In the genomic region with DNA sequence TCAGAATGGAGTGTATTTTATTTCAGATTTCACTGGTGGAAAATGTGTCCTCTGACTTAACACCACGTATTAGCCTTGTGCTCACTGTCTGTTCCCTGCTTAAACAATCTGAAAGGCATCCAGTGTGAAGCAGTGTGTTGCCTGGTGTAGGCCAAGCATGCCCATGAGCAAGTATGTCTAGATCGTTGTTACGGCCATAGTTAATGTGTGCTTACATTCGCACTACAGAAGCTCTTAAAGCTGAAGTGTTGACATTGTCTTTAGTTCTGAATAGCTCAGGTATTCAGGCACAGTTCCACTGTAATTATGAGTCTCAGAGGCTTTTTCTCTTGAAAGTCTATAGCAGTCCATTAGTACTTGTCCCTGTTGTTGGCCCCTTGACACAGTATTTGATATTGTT, we compare ENCODE assay signal across 27 mouse cellular contexts. TPM values are rescaled to one million over a fixed set of nuclear protein-coding genes. Genes with fewer than 3 reads are reported as not detected.
DNase-seq lines count a peak whose midpoint lies in the region; ATAC-seq and TF ChIP-seq lines count a peak whose summit lies in the region.
"Had no signal": no experiment of that assay in that cellular context is flagged by ENCODE, and none has a peak within 500 bp of the region (broad histone marks: within the 10 kb centered on the region; RNA-seq: fewer than 3 reads in every experiment).

No protein-coding gene starts in this region.

- TF ChIP-seq POLR2A in brain, embryonic 14.5 days (IDR thresholded peaks at IDR 0.05; ENCODE audit: borderline replicate concordance, extremely low read depth, insufficient read depth, insufficient read length, poor library complexity, severe bottlenecking), result no peak

- H3K27me3 ChIP-seq in lung, embryonic 14.5 days (ENCODE audit: insufficient read depth, low read length), result no peaks in the 10 kb centered on the region; the same call in 1 of the 2 replicates
- no peaks in the 10 kb centered on the region for H3K27me3 ChIP-seq in lung, postnatal 0 days (replicated peaks; ENCODE audit: insufficient read depth, low read length)
- H3K27me3 ChIP-seq: embryonic facial prominence, embryonic 12.5 days; forebrain, embryonic 13.5 days; heart, embryonic 12.5 days; heart, embryonic 15.5 days; hindbrain, embryonic 13.5 days had no signal

- WGBS in lung, embryonic 14.5 days, result 67% methylated on average over 4 of the region's 4 CpGs
- 59% methylated on average over 4 of the region's 4 CpGs for WGBS in lung, postnatal 0 days

- H3K4me2 ChIP-seq in lung, embryonic 14.5 days, result no peak overlapping the region
- no peak overlapping the region for H3K4me2 ChIP-seq in lung, postnatal 0 days (replicated peaks; ENCODE audit: low read depth, low read length)
- H3K4me2 ChIP-seq: embryonic facial prominence, embryonic 12.5 days; forebrain, embryonic 13.5 days; heart, embryonic 12.5 days; heart, embryonic 15.5 days; hindbrain, embryonic 13.5 days had no signal

- no peak overlapping the region for H3K9ac ChIP-seq in lung, embryonic 14.5 days
- no peak overlapping the region for H3K9ac ChIP-seq in lung, postnatal 0 days (replicated peaks; ENCODE audit: low read depth)
- H3K9ac ChIP-seq: embryonic facial prominence, embryonic 12.5 days; forebrain, embryonic 13.5 days; heart, embryonic 12.5 days; heart, embryonic 15.5 days; hindbrain, embryonic 13.5 days had no signal

- no peaks in the 10 kb centered on the region for H3K4me1 ChIP-seq in lung, embryonic 14.5 days (ENCODE audit: insufficient read depth)
- no peaks in the 10 kb centered on the region for H3K4me1 ChIP-seq in lung, postnatal 0 days (ENCODE audit: insufficient read depth, low read depth, low read length)
- H3K4me1 ChIP-seq: embryonic facial prominence, embryonic 12.5 days; forebrain, embryonic 10.5 days; heart, embryonic 12.5 days; heart, embryonic 15.5 days; hindbrain, embryonic 10.5 days; hindbrain, embryonic 13.5 days had no signal

- H3K4me3 ChIP-seq in lung, embryonic 14.5 days (ENCODE audit: low read depth, low read length), result no peak overlapping the region
- no peak overlapping the region for H3K4me3 ChIP-seq in lung, postnatal 0 days (ENCODE audit: low read depth, low read length)
- H3K4me3 ChIP-seq: embryonic facial prominence, embryonic 12.5 days; erythroblast, embryonic 14.5 days; forebrain, embryonic 10.5 days; forebrain, embryonic 13.5 days; gastrocnemius, adult 2 months; heart, embryonic 12.5 days; heart, embryonic 15.5 days; hindbrain, embryonic 10.5 days; hindbrain, embryonic 13.5 days had no signal

- no peaks in the 10 kb centered on the region for H3K9me3 ChIP-seq in lung, embryonic 14.5 days (ENCODE audit: low read depth, low read length)
- H3K9me3 ChIP-seq in lung, postnatal 0 days (ENCODE audit: low read length), result no peaks in the 10 kb centered on the region
- H3K9me3 ChIP-seq: embryonic facial prominence, embryonic 12.5 days; forebrain, embryonic 10.5 days; forebrain, embryonic 13.5 days; heart, embryonic 12.5 days; heart, embryonic 15.5 days; hindbrain, embryonic 10.5 days; hindbrain, embryonic 13.5 days had no signal

- peak; percentile 84 for TF ChIP-seq EP300 in lung, postnatal 0 days (IDR thresholded peaks at IDR 0.05)

- ATAC-seq in lung, embryonic 14.5 days (ENCODE audit: insufficient read depth), result peak; percentile 63
- ATAC-seq in lung, postnatal 0 days, result peak; percentile 98
- ATAC-seq: CD4-positive, CD25-positive, alpha-beta regulatory T cell, adult 4 months; forebrain, embryonic 13.5 days; forebrain, embryonic 16.5 days; hindbrain, embryonic 16.5 days had no signal

- DNase-seq in lung, embryonic 14.5 days, result peak; percentile 68
- DNase-seq in lung, postnatal 4 days, result no peak
- DNase-seq in brain, embryonic 14.5 days (ENCODE audit: low read depth), result peak; percentile 2
- DNase-seq in lung, postnatal 0 days (ENCODE audit: low spot score), result peak; percentile 88
- DNase-seq in cerebellum, postnatal 36 days, result no peak
- no peak for DNase-seq in gastrocnemius, postnatal 10 days
- DNase-seq: adrenal gland, adult 2 months; adrenal gland, postnatal 14 days; cerebellum, adult 11-12 months; cerebellum, adult 8-10 months; cerebellum, postnatal 10 days; gastrocnemius, adult 2 months; gastrocnemius, postnatal 25 days; heart, adult 18-20 months; heart, postnatal 10 days; heart, postnatal 36 days had no signal

- no peak for TF ChIP-seq CTCF in lung, embryonic 14.5 days (IDR thresholded peaks at IDR 0.05; ENCODE audit: low read depth)
- no peak for TF ChIP-seq CTCF in brain, embryonic 14.5 days (IDR thresholded peaks at IDR 0.05; ENCODE audit: borderline replicate concordance, extremely low read depth, insufficient read depth, insufficient read length)
- no peak for TF ChIP-seq CTCF in lung, postnatal 0 days (IDR thresholded peaks at IDR 0.05)

- H3K27ac ChIP-seq in lung, embryonic 14.5 days (ENCODE audit: low read depth), result no peak overlapping the region
- H3K27ac ChIP-seq in lung, postnatal 0 days (ENCODE audit: low read length), result no peak overlapping the region
- H3K27ac ChIP-seq: embryonic facial prominence, embryonic 12.5 days; forebrain, embryonic 10.5 days; forebrain, embryonic 13.5 days; gastrocnemius, adult 2 months; heart, embryonic 15.5 days; hindbrain, embryonic 10.5 days; hindbrain, embryonic 13.5 days had no signal

- H3K36me3 ChIP-seq in lung, embryonic 14.5 days (ENCODE audit: insufficient read depth), result no peaks in the 10 kb centered on the region
- H3K36me3 ChIP-seq in lung, postnatal 0 days (ENCODE audit: insufficient read depth, low read length), result no peaks in the 10 kb centered on the region
- H3K36me3 ChIP-seq: embryonic facial prominence, embryonic 12.5 days; heart, embryonic 15.5 days had no signal

RNA-seq across cellular contexts. Expression of a gene that starts 18.2 kb away (rescaled TPM):
- 10.8 and 11.5 TPM in 2 replicates for polyA plus RNA-seq in lung, embryonic 14.5 days (2014; fragmentation: Nextera tagmentation; extraction: Ambion mirVana)
- polyA plus RNA-seq in brain, embryonic 14.5 days (2012; rRNA removed), result 15.7 and 17.7 TPM in 2 replicates
- 7.0 TPM in 2 replicates for polyA plus RNA-seq in lung, postnatal 0 days (2015; fragmentation: Nextera tagmentation; extraction: Ambion mirVana)
- 1 to 10 TPM; 2.8 to 3.9 TPM for total RNA-seq in gastrocnemius, postnatal 10 days (2021)

Comparison
In these comparisons a context has a peak if more than half of its experiments do, and no peak if none do; other contexts are left out.
1. DNase-seq: peak in lung, embryonic 14.5 days (single experiment), brain, embryonic 14.5 days (single experiment) and lung, postnatal 0 days (single experiment); none in lung, postnatal 4 days (0 of 2), cerebellum, postnatal 36 days (0 of 2) and gastrocnemius, postnatal 10 days (single experiment).